Mouse (Mus musculus) gastrocnemius, adult 2 months (tissue): ENCODE measurements around the gene Duoxa2. TPM values are rescaled to one million over a fixed set of nuclear protein-coding genes. Genes with fewer than 3 reads are reported as not detected.
"Not testable (repeated sequence)": the region's sequence is repeated elsewhere in the genome, so short reads cannot be mapped to it uniquely, and the experiment has no call there.

Source experiments
- DNase-seq: peaks from one replicate; pipeline ENCODE4 v3.0.0; 2022
- H3K27ac ChIP-seq: fragments of 200-600 bp; 2 replicates; pipeline ENCODE4 v1.8.1; 2022; ENCODE audit warnings: mild to moderate bottlenecking
- H3K4me3 ChIP-seq: fragments of 200-600 bp; 2 replicates; pipeline ENCODE4 v1.8.1; 2022; ENCODE audit warnings: mild to moderate bottlenecking, moderate library complexity
- CTCF ChIP-seq: fragments of 200-600 bp; IDR thresholded peaks from 2 replicates; pipeline ENCODE4 v1.8.1; 2022; ENCODE audit warnings: antibody characterized with exemption, mild to moderate bottlenecking, moderate library complexity
- intact Hi-C: fragments of 180-260 bp; cut with DNase I; formaldehyde crosslinking; loops from one replicate; pipeline ENCODE4 v1.15.1; 2025
- total RNA-seq, 2 experiments: library from RNA; stranded (reverse); gene quantifications; 2 replicates each; pipeline ENCODE4 v1.2.3; 2021

Duoxa2 gene
- total RNA-seq, 2 experiments from 2014 or later = not detected

- TF ChIP-seq CTCF = no peak
- H3K4me3 ChIP-seq = no peak overlapping the region
- H3K27ac ChIP-seq = no peak overlapping the region
- peak; percentile 36 for DNase-seq
- intact Hi-C loops = no loop called here
These were observed 18.7 kb downstream of the Duoxa2 start for GRCm38 (mm10) chr2:122317384-122317783.

DNA sequence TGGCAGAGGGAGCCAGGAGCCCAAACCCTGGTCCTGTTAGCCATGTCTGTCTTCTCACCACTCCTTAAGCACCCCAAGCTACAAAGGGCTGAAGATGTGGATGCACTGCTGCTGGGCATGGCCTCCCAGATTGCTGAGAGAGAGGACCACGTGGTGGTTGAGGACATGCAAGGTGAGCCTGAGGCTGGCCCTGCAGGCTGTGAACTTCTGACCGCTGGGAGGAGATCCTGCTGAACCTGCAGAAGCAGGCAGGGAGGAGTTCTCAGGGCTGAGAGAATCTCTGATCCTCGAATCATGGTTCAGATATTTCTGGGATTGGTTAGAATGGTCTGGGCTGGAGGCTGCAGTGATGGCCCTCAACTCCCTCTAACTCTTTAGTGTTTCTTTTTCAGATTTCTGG lies 25.3 kb downstream of the Duoxa2 start:
- Histone ChIP-seq H3K4me3 (no peak overlapping the region), H3K27ac (no peak overlapping the region)
- TF ChIP-seq CTCF = no peak
- intact Hi-C loops = no loop called here
- no peak for DNase-seq

DNA sequence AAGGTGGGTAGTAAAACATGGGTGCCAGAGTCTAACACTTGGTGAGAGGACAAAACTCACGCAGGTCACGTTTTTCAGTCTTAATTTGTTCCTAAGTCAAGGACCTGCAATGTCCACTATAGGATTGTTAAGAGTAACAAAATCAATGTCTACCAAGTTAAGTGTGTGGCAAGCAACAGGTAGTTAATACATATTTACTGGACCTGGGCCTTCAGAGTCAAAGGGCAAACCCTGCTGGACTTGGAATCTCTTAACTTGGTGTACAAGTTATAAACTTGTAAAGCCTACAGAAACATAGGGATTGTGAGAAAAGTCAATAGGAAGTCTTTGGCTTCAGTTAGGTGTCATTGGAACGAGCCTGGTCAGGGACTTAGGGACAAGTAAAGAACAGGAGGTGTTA lies 25.9 kb downstream of the Duoxa2 start:
- no peak overlapping the region for H3K27ac ChIP-seq
- intact Hi-C loops = no loop called here
- no peak overlapping the region for H3K4me3 ChIP-seq
- no peak for TF ChIP-seq CTCF
- no peak for DNase-seq

DNA sequence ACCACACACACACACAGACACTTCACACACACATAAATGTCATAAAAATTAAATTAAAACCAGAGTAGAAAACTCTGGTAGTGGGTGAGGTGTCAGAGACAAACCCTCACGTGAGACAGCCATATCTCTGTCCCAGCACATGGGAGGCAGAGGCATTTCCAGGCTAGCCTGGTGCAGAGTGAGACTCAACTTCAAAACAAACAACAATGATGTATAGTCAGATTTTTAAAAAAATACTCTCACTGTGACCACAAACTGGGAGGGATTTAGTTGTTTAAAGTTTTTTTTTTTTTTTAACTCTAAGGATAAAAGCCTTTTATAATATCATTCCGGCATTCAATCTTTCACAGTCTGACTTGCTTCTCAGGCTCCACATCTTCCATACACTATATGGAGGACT lies 26.7 kb downstream of the Duoxa2 start:
- TF ChIP-seq CTCF = no peak
- Histone ChIP-seq H3K27ac (no peak overlapping the region), H3K4me3 (no peak overlapping the region)
- DNase-seq = no peak
- intact Hi-C loops = no loop called here

- no peak for TF ChIP-seq CTCF
- H3K27ac ChIP-seq = no peak overlapping the region
- no peak for DNase-seq
- intact Hi-C loops = no loop called here
- H3K4me3 ChIP-seq = no peak overlapping the region
These were observed 29.3 kb downstream of the Duoxa2 start for GRCm38 (mm10) chr2:122327986-122328385.

- intact Hi-C loops, DNase-seq, H3K4me3 ChIP-seq, H3K27ac ChIP-seq: not testable (repeated sequence)
These were observed 31.6 kb downstream of the Duoxa2 start for GRCm38 (mm10) chr2:122330317-122330716.

- no peak for TF ChIP-seq CTCF
- no peak overlapping the region for H3K27ac ChIP-seq
- DNase-seq = no peak
- intact Hi-C loops = no loop called here
- no peak overlapping the region for H3K4me3 ChIP-seq
These were observed 33.5 kb downstream of the Duoxa2 start for GRCm38 (mm10) chr2:122332222-122332621.

- DNase-seq = peak; percentile 48
- no peak for TF ChIP-seq CTCF
- no peak overlapping the region for H3K27ac ChIP-seq
- intact Hi-C loops = no loop called here
- H3K4me3 ChIP-seq = no peak overlapping the region
These were observed 35.5 kb downstream of the Duoxa2 start for GRCm38 (mm10) chr2:122334170-122334569.

GRCm38 (mm10) chr2:122337291-122337690 lies 38.6 kb downstream of the Duoxa2 start:
- no peak for DNase-seq
- TF ChIP-seq CTCF = no peak
- no peak overlapping the region for H3K4me3 ChIP-seq
- H3K27ac ChIP-seq = no peak overlapping the region
- intact Hi-C loops = no loop called here

DNA sequence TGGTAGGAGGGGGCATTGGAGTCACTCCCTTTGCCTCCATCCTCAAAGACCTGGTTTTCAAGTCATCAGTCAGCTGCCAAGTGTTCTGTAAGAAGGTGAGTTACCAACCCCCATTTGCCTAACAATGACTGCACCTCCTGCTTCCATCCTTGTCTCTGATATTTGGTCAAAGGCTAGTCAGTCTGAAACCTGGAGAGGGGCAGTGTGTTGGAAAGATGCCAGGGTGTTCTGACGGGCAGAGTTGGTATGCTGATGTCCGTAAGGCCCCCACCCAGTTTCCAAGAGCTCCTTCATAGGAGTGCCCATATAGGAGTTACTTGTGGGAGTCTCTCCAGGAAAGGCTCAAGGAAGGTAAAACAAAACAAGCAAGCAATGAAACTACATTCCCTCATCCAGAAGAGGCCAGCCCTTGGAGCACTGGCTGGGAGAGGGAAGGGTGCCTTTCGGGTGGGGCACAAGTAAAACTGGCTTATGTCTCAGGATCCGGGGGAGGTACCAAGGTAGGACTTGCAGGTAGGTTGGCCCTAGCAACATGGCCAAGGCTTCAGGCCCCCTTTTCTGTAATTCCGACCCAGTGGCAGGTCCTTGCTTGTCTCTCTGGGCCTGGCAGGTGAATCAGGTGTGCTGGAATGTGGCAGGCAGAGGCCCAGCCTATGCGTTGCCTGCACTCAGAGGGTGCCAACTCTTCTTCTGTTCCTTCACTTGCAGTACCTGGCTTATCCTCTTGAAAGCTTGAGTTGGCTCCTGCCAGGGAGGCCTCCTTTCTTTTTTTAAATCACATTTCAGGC lies 46.6 kb downstream of the Duoxa2 start:
- H3K27ac ChIP-seq = no peak overlapping the region
- no peak for DNase-seq
- no peak overlapping the region for H3K4me3 ChIP-seq
- TF ChIP-seq CTCF = no peak
- intact Hi-C loops = loop anchor here (10.0 kb wide), 1 partner anchor 280 kb away; no protein-coding TSS in a partner anchor

GRCm38 (mm10) chr2:122346164-122346563 lies 47.5 kb downstream of the Duoxa2 start:
- not testable (repeated sequence) for DNase-seq, H3K4me3 ChIP-seq, H3K27ac ChIP-seq
- intact Hi-C loops = loop anchor here (10.0 kb wide), 1 partner anchor 279 kb away; no protein-coding TSS in a partner anchor

GRCm38 (mm10) chr2:122347257-122347656 lies 48.6 kb downstream of the Duoxa2 start:
- intact Hi-C loops = loop anchor here (10.0 kb wide), 1 partner anchor 278 kb away; no protein-coding TSS in a partner anchor
- DNase-seq = no peak
- TF ChIP-seq CTCF = no peak
- no peak overlapping the region for H3K4me3 ChIP-seq
- no peak overlapping the region for H3K27ac ChIP-seq

DNA sequence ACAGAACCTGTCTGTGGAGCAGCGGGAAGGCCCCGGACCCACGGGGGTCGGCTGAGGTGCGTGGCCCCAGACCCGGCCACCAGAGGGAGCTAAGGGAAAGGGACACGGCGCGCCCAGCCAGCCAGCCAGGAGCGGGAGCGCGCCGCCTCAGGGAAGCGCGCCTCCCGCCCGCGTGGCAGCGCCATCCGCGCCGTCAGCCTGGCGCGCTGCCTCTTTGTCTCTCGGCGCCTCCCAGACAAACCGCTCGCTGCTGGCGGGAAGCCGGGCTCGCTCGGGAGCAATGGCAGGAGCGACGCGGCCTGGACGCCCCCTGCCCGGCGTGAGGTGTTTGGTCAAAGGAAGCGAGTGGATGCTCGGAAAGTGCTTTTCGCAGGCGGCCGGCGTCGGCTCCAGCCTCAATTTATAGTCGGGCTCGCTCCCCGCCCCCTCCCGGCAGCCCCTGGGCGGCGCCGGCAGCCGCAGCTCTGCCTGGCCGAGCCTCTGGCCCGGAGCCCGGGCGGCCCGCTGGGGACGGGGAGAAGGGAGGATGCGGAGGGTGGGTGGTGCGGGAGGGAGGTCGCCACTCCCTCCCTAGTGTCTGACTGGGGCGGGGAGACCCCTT lies 49.9 kb downstream of the Duoxa2 start:
- intact Hi-C loops = loop anchor here (1.0 to 10.0 kb wide), 4 partner anchors 30 to 276 kb away; no protein-coding TSS in a partner anchor
- Histone ChIP-seq H3K4me3 (peak overlapping the region; percentile 85), H3K27ac (peak overlapping the region; percentile 96)
- TF ChIP-seq CTCF = peak; percentile 86
- DNase-seq = peak; percentile 96
